Mouse (Mus musculus): ENCODE data around the gene Ccdc81. TPM values are rescaled to one million over a fixed set of nuclear protein-coding genes. Genes with fewer than 3 reads are reported as not detected.

Gene Ccdc81
- total RNA-seq, 2 experiments from 2014 or later, result 0.80 to 1.1 TPM

Other genes with a start within 250 kb of the Ccdc81 start
- 10 to 100 TPM; 85.4 to 89.8 TPM for gene Hikeshi, start 37.6 kb upstream of the Ccdc81 start, total RNA-seq (2021)
- 10 to 100 TPM; 27.9 to 34.0 TPM for gene Eed, start 77.4 kb upstream of the Ccdc81 start, total RNA-seq (2021)
- 100 to 1,000 TPM; 196 to 214 TPM for gene Picalm, start 226.6 kb upstream of the Ccdc81 start, total RNA-seq (2021)

Data from layer of hippocampus, postnatal 10 days (tissue).